Mouse (Mus musculus) myocyte (in vitro differentiated cells): ENCODE data around the gene Rabl2.

Experiments used
- E2F4 ChIP-seq: IDR thresholded peaks from one replicate; pipeline ENCODE4 v1.6.1; 2011; ENCODE audit warnings: mild to moderate bottlenecking, control low read depth, moderate library complexity; ENCODE audit not compliant: insufficient read depth
- MYOD1 ChIP-seq, 3 experiments: IDR thresholded peaks; one replicate each; pipeline ENCODE4 v1.6.1; 2011; ENCODE audit warnings: control low read depth in 2 of 3, low read depth in 2 of 3, mild to moderate bottlenecking in 2 of 3, moderate library complexity in 1 of 3; ENCODE audit not compliant: insufficient read length in 2 of 3, control insufficient read depth in 1 of 3
- POLR2AphosphoS2 ChIP-seq: IDR thresholded peaks from one replicate; pipeline ENCODE4 v1.6.1; 2011; ENCODE audit warnings: low read depth, control low read depth; ENCODE audit not compliant: insufficient read length
- USF1 ChIP-seq: IDR thresholded peaks from one replicate; pipeline ENCODE4 v1.6.1; 2011; ENCODE audit warnings: low read depth, mild to moderate bottlenecking, control low read depth, moderate library complexity

- TF ChIP-seq E2F4 (no peak), MYOD1 (IDR thresholded peaks at IDR 0.05; ENCODE audit: control insufficient read depth in 1 of 3, insufficient read length in 2 of 3, low read depth in 2 of 3) (no peak), POLR2AphosphoS2 (no peak), USF1 (no peak)
Observed at GRCm38 (mm10) chr15:89533843-89534207, 57.9 kb downstream of the Rabl2 start.
